Mouse (Mus musculus) G1E-ER4 (cell line): Measurements from ENCODE around the gene Ndufb4. TPM values are rescaled to one million over a fixed set of nuclear protein-coding genes. Genes with fewer than 3 reads are reported as not detected.

ENCODE experiments used
- GATA1 ChIP-seq: IDR thresholded peaks from one replicate; pipeline ENCODE4 v1.8.0; 2012; ENCODE audit warnings: low read length, inconsistent platforms
- polyA plus RNA-seq: library from polyadenylated mRNA; stranded (reverse); fragments of >175 nt; gene quantifications from 2 replicates; pipeline ENCODE4 v1.2.3, GENCODE M21; 2012

Ndufb4 gene
- polyA plus RNA-seq, 1 experiment, result 72.5 TPM

- TF ChIP-seq GATA1, result no peak
Measured at GRCm38 (mm10) chr16:37616104-37616503, 38.1 kb downstream of the Ndufb4 start.

- TF ChIP-seq GATA1, result no peak
Measured at GRCm38 (mm10) chr16:37615429-37615828, 38.8 kb downstream of the Ndufb4 start.

- no peak for TF ChIP-seq GATA1
Measured at GRCm38 (mm10) chr16:37614540-37614939, 39.7 kb downstream of the Ndufb4 start.

- TF ChIP-seq GATA1, result no peak
Measured at GRCm38 (mm10) chr16:37612013-37612412, 42.2 kb downstream of the Ndufb4 start.

- TF ChIP-seq GATA1, result no peak
Measured at GRCm38 (mm10) chr16:37611072-37611471, 43.2 kb downstream of the Ndufb4 start.

GRCm38 (mm10) chr16:37610333-37610732 lies 43.9 kb downstream of the Ndufb4 start:
- TF ChIP-seq GATA1, result no peak

- TF ChIP-seq GATA1, result no peak
Measured at GRCm38 (mm10) chr16:37604243-37604642, 50.0 kb downstream of the Ndufb4 start.

- no peak for TF ChIP-seq GATA1
Measured at GRCm38 (mm10) chr16:37603431-37603830, 50.8 kb downstream of the Ndufb4 start.

GRCm38 (mm10) chr16:37599326-37599725 lies 54.9 kb downstream of the Ndufb4 start:
- no peak for TF ChIP-seq GATA1

- no peak for TF ChIP-seq GATA1
Measured at GRCm38 (mm10) chr16:37598463-37598862, 55.8 kb downstream of the Ndufb4 start.

GRCm38 (mm10) chr16:37597412-37597811 lies 56.8 kb downstream of the Ndufb4 start:
- TF ChIP-seq GATA1, result no peak

Other genes with a start within 250 kb of the Ndufb4 start
- gene Gtf2e1, start 114.7 kb downstream of the Ndufb4 start, polyA plus RNA-seq, result 4.5 and 5.9 TPM in 2 replicates
- 0.27 and 0.53 TPM in 2 replicates for gene Rabl3, start 114.6 kb downstream of the Ndufb4 start, polyA plus RNA-seq
- not detected in 2 replicates for gene Hgd, start 74.3 kb downstream of the Ndufb4 start, polyA plus RNA-seq
- not detected in 2 replicates for gene Fstl1, start 122.4 kb upstream of the Ndufb4 start, polyA plus RNA-seq
- not detected in 2 replicates for gene Gm36028, start 206.7 kb upstream of the Ndufb4 start, polyA plus RNA-seq
- 3.9 and 4.1 TPM in 2 replicates for gene Lrrc58, start 213.9 kb upstream of the Ndufb4 start, polyA plus RNA-seq